Mouse (Mus musculus) heart, embryonic 14.5 days (tissue): ENCODE results near the gene Camta1. TPM values are rescaled to one million over a fixed set of nuclear protein-coding genes. Genes with fewer than 3 reads are reported as not detected.

Source experiments
- ATAC-seq: fragments of 200-750 bp; cut with Nextera tagmentation; 2 replicates; pipeline ENCODE4 v1.8.0; 2017; ENCODE audit warnings: low read depth, moderate TSS enrichment; ENCODE audit not compliant: insufficient number of reproducible peaks, insufficient read depth, low FRiP score
- H3K27ac ChIP-seq, 2 experiments: fragments of 200-500 bp in 1 of 2; fragments of 300-500 bp in 1 of 2; sonication (generic) in 1 of 2; replicated peaks in 1 of 2; 2 replicates each; pipeline ENCODE4 v1.5.1; 2012 to 2014; ENCODE audit warnings: low read depth in 2 of 2, low read length in 2 of 2, control low read depth in 1 of 2, mild to moderate bottlenecking in 1 of 2, mixed read lengths in 1 of 2; ENCODE audit not compliant: control insufficient read depth in 1 of 2, insufficient read depth in 1 of 2
- H3K27me3 ChIP-seq: fragments of 300-500 bp; sonication (generic); 2 replicates; pipeline ENCODE4 v1.6.1; 2014; ENCODE audit warnings: mild to moderate bottlenecking, low read length, control low read depth; ENCODE audit not compliant: control insufficient read depth, insufficient read depth
- H3K36me3 ChIP-seq: fragments of 300-500 bp; sonication (generic); 2 replicates; pipeline ENCODE4 v1.6.1; 2014; ENCODE audit warnings: mild to moderate bottlenecking, control low read depth, low read length, mixed read lengths; ENCODE audit not compliant: control insufficient read depth, insufficient read depth
- H3K4me1 ChIP-seq, 2 experiments: fragments of 200-500 bp in 1 of 2; fragments of 300-500 bp in 1 of 2; sonication (generic) in 1 of 2; 2 replicates each; pipeline ENCODE4 v1.6.1; 2012 to 2014; ENCODE audit warnings: low read length in 2 of 2, control low read depth in 1 of 2, mixed read lengths in 1 of 2; ENCODE audit not compliant: control insufficient read depth in 2 of 2, insufficient read depth in 2 of 2
- H3K4me2 ChIP-seq: fragments of 300-500 bp; sonication (generic); 2 replicates; pipeline ENCODE4 v1.6.1; 2014; ENCODE audit warnings: mild to moderate bottlenecking, low read length
- H3K4me3 ChIP-seq, 2 experiments: fragments of 200-500 bp in 1 of 2; fragments of 300-500 bp in 1 of 2; sonication (generic) in 1 of 2; 2 replicates each; pipeline ENCODE4 v1.5.1; 2012 to 2014; ENCODE audit warnings: low read length in 2 of 2, mild to moderate bottlenecking in 2 of 2, control low read depth in 1 of 2, low read depth in 1 of 2, moderate library complexity in 1 of 2; ENCODE audit not compliant: control insufficient read depth in 1 of 2, insufficient read depth in 1 of 2
- H3K9ac ChIP-seq: fragments of 300-500 bp; sonication (generic); 2 replicates; pipeline ENCODE4 v1.6.1; 2014; ENCODE audit warnings: mild to moderate bottlenecking, low read length
- H3K9me3 ChIP-seq: fragments of 300-500 bp; sonication (generic); 2 replicates; pipeline ENCODE4 v1.6.1; 2016; ENCODE audit warnings: low read length, control low read depth; ENCODE audit not compliant: control insufficient read depth
- WGBS: fragments of 180-500 bp; shearing (Covaris S2); extraction: QIAGEN DNeasy Blood & Tissue Kit; methylation state at CpG from one replicate; pipeline ENCODE4 v1.1.7; 2014; 5-methylcytosine and 5-hydroxymethylcytosine counted together
- polyA plus RNA-seq: library from polyadenylated mRNA; unstranded; fragments of >200 nt; fragmentation: Nextera tagmentation; extraction: Ambion mirVana; gene quantifications from 2 replicates; pipeline ENCODE4 v1.2.1, GENCODE M21; 2014

The Camta1 gene
- polyA plus RNA-seq, 1 experiment from 2014 or later = 150 TPM

DNA sequence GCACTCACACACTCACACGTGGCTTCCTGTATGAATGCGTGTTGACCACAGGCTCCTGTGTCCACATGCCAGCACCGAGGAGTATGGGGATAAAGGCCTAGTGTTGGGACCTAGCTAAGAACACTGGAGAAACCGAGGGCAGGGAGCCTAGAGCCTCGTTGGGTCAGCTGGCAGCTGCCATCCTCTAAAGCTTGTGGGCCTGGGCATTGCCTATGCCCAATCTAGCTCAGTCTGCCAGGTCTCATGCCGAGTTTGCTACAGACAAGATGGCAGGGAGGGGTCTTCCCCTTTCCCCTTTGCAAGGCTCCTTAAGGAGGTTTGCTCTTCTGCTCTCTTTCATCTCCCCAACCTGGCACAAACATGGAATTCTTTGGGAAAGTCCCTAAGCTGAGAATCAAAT lies 555.9 kb downstream of the Camta1 start:
- no peak overlapping the region for H3K4me3 ChIP-seq
- H3K27me3 ChIP-seq = no peaks in the 10 kb centered on the region; the same call in 1 of the 2 replicates
- 76% methylated on average over 6 of the region's 6 CpGs for WGBS

GRCm38 (mm10) chr4:151303931-151304330 lies 557.7 kb downstream of the Camta1 start:
- H3K27ac ChIP-seq = no peak overlapping the region
- no peak overlapping the region for H3K4me3 ChIP-seq
- no peaks in the 10 kb centered on the region for H3K9me3 ChIP-seq
- peaks cover 13 to 23% of the 10 kb centered on the region in 2 experiments for H3K4me1 ChIP-seq
- no peaks in the 10 kb centered on the region for H3K36me3 ChIP-seq
- ATAC-seq = no peak
- H3K4me2 ChIP-seq = no peak overlapping the region
- no peak overlapping the region for H3K9ac ChIP-seq
- WGBS = 79% methylated on average over 3 of the region's 3 CpGs
- no peaks in the 10 kb centered on the region; the same call in 1 of the 2 replicates for H3K27me3 ChIP-seq

More for the DNA sequence above, 555.9 kb downstream of the Camta1 start:
- Histone ChIP-seq H3K27ac (no peak overlapping the region), H3K9me3 (no peaks in the 10 kb centered on the region), H3K4me1 (peaks cover 12 to 16% of the 10 kb centered on the region in 2 experiments), H3K36me3 (no peaks in the 10 kb centered on the region), H3K9ac (no peak overlapping the region), H3K4me2 (no peak overlapping the region)
- ATAC-seq = no peak

- Histone ChIP-seq H3K27ac (no peak overlapping the region), H3K4me3 (no peak overlapping the region), H3K36me3 (no peaks in the 10 kb centered on the region), H3K27me3 (no peaks in the 10 kb centered on the region; the same call in 1 of the 2 replicates), H3K9me3 (no peaks in the 10 kb centered on the region), H3K4me2 (no peak overlapping the region), H3K9ac (no peak overlapping the region), H3K4me1 (peaks cover 13 to 27% of the 10 kb centered on the region in 2 experiments)
- WGBS = 75% methylated on average over 5 of the region's 5 CpGs
- ATAC-seq = no peak
Observed at GRCm38 (mm10) chr4:151303436-151303835, 558.2 kb downstream of the Camta1 start.

DNA sequence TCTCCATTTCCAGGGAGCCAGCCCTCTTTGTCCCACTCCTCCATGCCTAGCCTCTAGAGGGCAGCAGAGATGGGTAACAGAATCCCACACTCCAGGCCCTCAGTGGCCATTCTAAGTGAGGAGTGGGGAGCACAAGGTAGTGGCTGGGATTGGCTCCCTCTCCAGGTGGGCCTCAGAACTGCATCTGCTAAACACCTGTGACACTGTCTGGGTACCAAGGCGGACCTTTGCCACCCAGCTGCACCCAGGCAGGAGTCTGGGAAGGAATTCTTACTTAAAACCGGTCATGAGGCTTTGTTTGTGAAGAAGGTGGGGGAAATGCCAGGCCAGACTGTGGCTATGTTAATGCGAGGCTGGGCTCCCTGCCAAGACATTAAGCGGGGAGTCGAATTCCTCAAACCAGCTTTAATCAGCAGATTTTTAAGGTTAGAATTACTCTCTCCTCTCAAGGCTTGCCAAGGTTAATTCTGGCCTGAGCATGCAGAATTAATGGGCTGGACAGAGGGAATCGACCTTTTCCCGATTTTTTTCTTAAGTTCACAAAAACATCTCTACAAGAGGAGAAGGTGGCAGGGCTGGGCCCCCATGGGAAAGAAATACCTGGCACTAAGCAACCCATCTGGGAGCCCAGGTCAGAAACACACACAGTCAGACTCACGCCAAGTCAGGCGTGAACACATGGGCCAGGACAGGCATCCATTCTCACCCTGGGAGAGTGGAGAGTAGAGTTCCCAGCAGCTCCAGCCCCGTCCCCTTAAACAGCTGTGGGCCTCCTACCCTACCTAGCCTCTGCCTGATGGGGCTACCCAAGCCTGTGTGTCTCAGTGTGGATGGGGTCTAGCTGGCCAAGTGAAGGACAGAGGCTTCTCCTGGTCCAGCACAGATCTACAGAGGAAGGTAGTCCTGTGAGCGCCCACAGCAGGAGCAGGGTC lies 559.2 kb downstream of the Camta1 start:
- Histone ChIP-seq H3K27ac (peak overlapping the region in 1 of 2 experiments; percentile 30; a peak in 1 of 4 replicates), H3K27me3 (no peaks in the 10 kb centered on the region; the same call in 1 of the 2 replicates), H3K4me3 (no peak overlapping the region), H3K36me3 (no peaks in the 10 kb centered on the region), H3K4me1 (peaks cover 20 to 35% of the 10 kb centered on the region in 2 experiments), H3K9ac (no peak overlapping the region), H3K9me3 (no peaks in the 10 kb centered on the region), H3K4me2 (no peak overlapping the region)
- WGBS = 29% methylated on average over 11 of the region's 11 CpGs
- peak; percentile 55 for ATAC-seq

- no peak overlapping the region for H3K27ac ChIP-seq
- no peak for ATAC-seq
- H3K9ac ChIP-seq = no peak overlapping the region
- 57% methylated on average over 9 of the region's 9 CpGs for WGBS
- peaks cover 25 to 45% of the 10 kb centered on the region in 2 experiments for H3K4me1 ChIP-seq
- H3K9me3 ChIP-seq = no peaks in the 10 kb centered on the region
- no peaks in the 10 kb centered on the region; the same call in 1 of the 2 replicates for H3K27me3 ChIP-seq
- H3K36me3 ChIP-seq = no peaks in the 10 kb centered on the region
- H3K4me2 ChIP-seq = no peak overlapping the region
- H3K4me3 ChIP-seq = no peak overlapping the region
Observed at GRCm38 (mm10) chr4:151301337-151301736, 560.3 kb downstream of the Camta1 start.

- 18% methylated on average over 15 of the region's 15 CpGs for WGBS
- Histone ChIP-seq H3K9me3 (no peaks in the 10 kb centered on the region), H3K4me2 (0 out of 2 replicates have a peak overlapping the region, but pooled peaks have one; percentile 12), H3K4me1 (peaks cover 29 to 49% of the 10 kb centered on the region in 2 experiments), H3K4me3 (no peak overlapping the region), H3K27ac (no peak overlapping the region), H3K36me3 (no peaks in the 10 kb centered on the region), H3K27me3 (no peaks in the 10 kb centered on the region; the same call in 1 of the 2 replicates), H3K9ac (no peak overlapping the region)
- no peak for ATAC-seq
Observed at GRCm38 (mm10) chr4:151300706-151301105, 561.0 kb downstream of the Camta1 start.

DNA sequence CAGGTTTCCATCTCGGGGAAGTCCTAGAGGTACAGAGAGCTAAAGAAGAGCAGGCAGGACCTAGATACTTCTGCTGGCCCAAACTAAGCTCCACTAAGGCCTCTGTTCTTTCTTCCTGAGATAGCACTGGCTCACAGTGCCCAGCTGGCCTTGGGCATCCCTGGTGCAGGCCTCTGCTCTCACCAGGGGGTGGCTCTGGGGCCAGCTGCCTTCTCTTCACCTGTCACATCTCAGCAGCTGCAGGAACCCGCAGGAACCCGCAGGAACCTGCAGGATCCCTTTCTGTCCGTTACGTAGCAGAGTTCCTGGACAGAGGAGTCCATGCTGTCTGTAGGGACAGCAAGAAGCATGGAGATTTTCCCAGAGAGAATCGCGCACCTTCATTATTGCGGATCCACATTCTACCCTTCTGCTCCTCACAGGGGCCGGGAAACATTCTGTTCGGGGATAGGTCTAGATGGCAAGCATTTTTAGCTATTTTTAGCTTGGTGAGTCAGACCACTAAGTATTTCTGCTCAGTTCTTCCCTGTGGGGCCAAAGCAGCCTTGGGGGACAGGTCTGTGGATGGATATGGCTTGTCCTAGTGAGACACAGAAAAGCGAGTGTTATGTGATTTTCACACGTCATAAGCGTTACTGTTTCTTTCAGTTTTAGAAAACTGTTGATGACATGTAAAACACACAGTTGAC lies 566.0 kb downstream of the Camta1 start:
- peak overlapping the region in 1 of 2 experiments; percentile 3; a peak in 1 of 4 replicates for H3K4me3 ChIP-seq
- H3K27ac ChIP-seq = peak overlapping the region; percentile 71 to 80
- 0 out of 2 replicates have a peak, but pooled peaks have one; percentile 54 for ATAC-seq
- 32% methylated on average over 13 of the region's 13 CpGs for WGBS
- H3K36me3 ChIP-seq = no peaks in the 10 kb centered on the region
- H3K9ac ChIP-seq = no peak overlapping the region; the same call in 1 of the 2 replicates
- H3K9me3 ChIP-seq = no peaks in the 10 kb centered on the region
- no peaks in the 10 kb centered on the region for H3K27me3 ChIP-seq
- peaks cover 23 to 40% of the 10 kb centered on the region in 2 experiments for H3K4me1 ChIP-seq
- peak overlapping the region; percentile 54 for H3K4me2 ChIP-seq
